Mouse (Mus musculus): ENCODE data around the gene Rilpl1.

The Rilpl1 gene

GRCm38 (mm10) chr5:124529697-124530096 is 1.5 kb downstream of the Rilpl1 start:
- WGBS, result 47% methylated on average over 8 of the region's 8 CpGs

- 29% methylated on average over 8 of the region's 8 CpGs for WGBS
Observed at GRCm38 (mm10) chr5:124529191-124529651, 2.0 kb downstream of the Rilpl1 start.

- WGBS, result 17% methylated on average over 9 of the region's 9 CpGs
Observed at GRCm38 (mm10) chr5:124528791-124529190, 2.4 kb downstream of the Rilpl1 start.

- 54% methylated on average over 4 of the region's 4 CpGs for WGBS
Observed at GRCm38 (mm10) chr5:124528351-124528750, 2.8 kb downstream of the Rilpl1 start.

- WGBS, result 68% methylated on average over 5 of the region's 5 CpGs
Observed at GRCm38 (mm10) chr5:124524943-124525342, 6.2 kb downstream of the Rilpl1 start.

GRCm38 (mm10) chr5:124523032-124523431 is 8.2 kb downstream of the Rilpl1 start:
- 94% methylated on average over 8 of the region's 8 CpGs for WGBS

- 89% methylated on average over 4 of the region's 4 CpGs for WGBS
Observed at GRCm38 (mm10) chr5:124521588-124521987, 9.6 kb downstream of the Rilpl1 start.

GRCm38 (mm10) chr5:124518648-124519047 is 12.5 kb downstream of the Rilpl1 start:
- WGBS, result 31% methylated on average over 10 of the region's 10 CpGs

GRCm38 (mm10) chr5:124515789-124516188 is 15.4 kb downstream of the Rilpl1 start:
- 72% methylated on average over 5 of the region's 5 CpGs for WGBS

GRCm38 (mm10) chr5:124510536-124511050 is 20.6 kb downstream of the Rilpl1 start:
- WGBS, result 76% methylated on average over 10 of the region's 10 CpGs

GRCm38 (mm10) chr5:124509742-124510237 is 21.4 kb downstream of the Rilpl1 start:
- WGBS, result 79% methylated on average over 12 of the region's 12 CpGs

GRCm38 (mm10) chr5:124509200-124509599 is 22.0 kb downstream of the Rilpl1 start:
- 95% methylated on average over 6 of the region's 6 CpGs for WGBS

- 75% methylated on average over 10 of the region's 10 CpGs for WGBS
Observed at GRCm38 (mm10) chr5:124506731-124507359, 24.3 kb downstream of the Rilpl1 start.

GRCm38 (mm10) chr5:124505235-124505634 is 26.0 kb downstream of the Rilpl1 start:
- 97% methylated on average over 4 of the region's 4 CpGs for WGBS

GRCm38 (mm10) chr5:124503742-124504141 is 27.4 kb downstream of the Rilpl1 start:
- 44% methylated on average over 14 of the region's 14 CpGs for WGBS

GRCm38 (mm10) chr5:124501541-124501940 is 29.6 kb downstream of the Rilpl1 start:
- WGBS, result 75% methylated on average over 10 of the region's 10 CpGs

GRCm38 (mm10) chr5:124500573-124500972 is 30.6 kb downstream of the Rilpl1 start:
- WGBS, result 59% methylated on average over 3 of the region's 3 CpGs

GRCm38 (mm10) chr5:124500037-124500436 is 31.2 kb downstream of the Rilpl1 start:
- WGBS, result 74% methylated on average over 3 of the region's 4 CpGs

GRCm38 (mm10) chr5:124499001-124499400 is 32.2 kb downstream of the Rilpl1 start:
- 50% methylated on average over 5 of the region's 5 CpGs for WGBS

- WGBS, result 43% methylated on average over 9 of the region's 9 CpGs
Observed at GRCm38 (mm10) chr5:124498221-124498876, 32.8 kb downstream of the Rilpl1 start.

GRCm38 (mm10) chr5:124496614-124497514 is 34.3 kb downstream of the Rilpl1 start:
- 66% methylated on average over 15 of the region's 15 CpGs for WGBS

GRCm38 (mm10) chr5:124495547-124495946 is 35.6 kb downstream of the Rilpl1 start:
- 49% methylated on average over 7 of the region's 7 CpGs for WGBS

Measured in cerebral cortex, adult 2 months (tissue).